Mouse (Mus musculus): ENCODE results near the gene Sphkap. TPM values are rescaled to one million over a fixed set of nuclear protein-coding genes. Genes with fewer than 3 reads are reported as not detected.

The Sphkap gene
- polyA plus RNA-seq, 1 experiment from 2014 or later, result 0.01 TPM

DNA sequence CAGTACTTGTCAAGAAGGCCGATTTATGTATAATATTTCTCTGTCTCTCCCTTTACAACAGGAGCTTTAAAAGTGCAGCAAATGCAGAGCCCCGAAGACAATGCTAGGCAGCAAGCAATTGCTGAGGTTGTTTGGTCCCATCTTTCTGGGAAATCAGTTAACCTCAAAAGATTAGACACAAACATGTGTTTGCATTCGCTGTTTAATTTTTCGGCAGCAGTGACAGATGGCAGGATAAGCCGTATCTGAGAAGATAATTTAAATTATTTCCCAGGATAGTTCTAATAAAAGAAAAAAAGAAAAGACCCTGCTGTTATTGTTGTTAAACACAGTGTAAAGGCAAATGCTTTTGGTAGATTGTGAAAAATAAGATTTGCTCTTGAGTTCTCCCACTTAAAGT is 41.5 kb downstream of the Sphkap start:
- POLR2A ChIA-PET, result no interaction called here
- H3K27me3 ChIP-seq, result peaks cover 32% of the 10 kb centered on the region
- CTCF ChIA-PET, result no interaction called here
- no peak for ATAC-seq
- in situ Hi-C loops (cut with MboI; ENCODE audit: low pct_unique_long_range_greater_than_20kb), result no loop called here
- TF ChIP-seq CTCF (IDR thresholded peaks at IDR 0.05), result no peak
- no peak for DNase-seq (ENCODE audit: low read depth, low spot score)

DNA sequence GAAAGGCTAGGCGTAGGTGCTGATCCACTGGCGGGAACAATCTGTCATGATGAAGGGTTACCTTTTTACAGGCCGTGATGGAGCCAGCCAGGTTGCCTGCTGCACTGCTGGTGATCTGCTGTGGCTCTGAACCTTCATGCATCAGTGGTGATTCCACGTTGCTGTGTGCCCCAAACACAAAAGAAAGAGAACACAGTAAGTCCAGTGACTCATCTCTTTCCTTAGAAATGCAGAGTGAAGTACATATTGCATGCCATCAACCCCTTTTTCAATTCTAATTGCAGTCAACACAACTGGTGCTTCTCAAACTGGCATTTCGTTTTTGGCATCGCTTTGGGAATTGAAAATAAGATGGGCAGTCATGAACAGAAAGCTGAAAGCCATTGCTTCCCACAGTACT is 45.8 kb downstream of the Sphkap start:
- in situ Hi-C loops (cut with MboI; ENCODE audit: low pct_unique_long_range_greater_than_20kb), result no loop called here
- CTCF ChIA-PET, result no interaction called here
- ATAC-seq (no peak), DNase-seq (ENCODE audit: low read depth, low spot score) (no peak)
- TF ChIP-seq CTCF (IDR thresholded peaks at IDR 0.05), result no peak
- peaks cover 22% of the 10 kb centered on the region for H3K27me3 ChIP-seq
- POLR2A ChIA-PET, result no interaction called here

DNA sequence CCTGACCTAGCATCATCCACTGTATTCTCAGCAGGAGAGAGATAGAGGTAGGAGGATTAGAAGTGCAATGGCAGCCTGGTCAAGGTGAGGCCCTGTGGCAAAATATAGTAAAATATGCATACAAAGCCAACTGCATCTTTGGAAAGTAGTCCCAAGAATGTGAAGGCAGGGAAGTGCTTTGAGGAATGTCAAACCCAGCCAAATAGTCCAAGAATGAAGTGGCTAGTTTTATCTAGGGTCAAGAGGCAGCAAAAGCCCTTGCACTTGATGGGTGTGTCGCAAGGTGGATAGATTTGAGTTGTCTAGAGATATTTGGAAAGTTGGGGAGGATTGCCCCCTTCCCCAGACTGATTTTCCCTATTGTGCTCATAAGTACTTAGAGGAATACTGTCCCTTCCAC is 61.5 kb downstream of the Sphkap start:
- CTCF ChIA-PET, result no interaction called here

DNA sequence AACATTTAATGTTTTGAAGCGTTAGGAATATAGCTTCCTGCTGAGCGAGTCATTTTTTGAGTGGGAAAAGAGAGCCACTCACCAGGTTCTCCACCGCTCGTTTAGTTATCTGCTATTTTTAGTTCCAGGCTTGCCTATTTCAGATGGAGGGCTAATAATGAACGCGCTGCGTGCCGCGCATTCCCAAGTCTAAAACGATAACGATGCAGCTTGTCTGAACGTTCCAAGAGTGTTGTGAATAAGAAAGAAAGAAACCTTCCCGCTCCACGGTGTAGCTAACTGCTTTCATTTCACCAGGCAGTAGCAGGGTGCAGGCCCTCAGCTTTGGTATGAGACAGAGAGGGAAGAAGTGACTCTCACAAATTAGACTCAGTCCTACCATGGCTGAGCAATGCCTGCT is 62.4 kb downstream of the Sphkap start:
- CTCF ChIA-PET, result no interaction called here
- DNase-seq (ENCODE audit: low read depth, low spot score) (no peak), ATAC-seq (no peak)
- peaks cover 13% of the 10 kb centered on the region for H3K27me3 ChIP-seq
- POLR2A ChIA-PET, result no interaction called here
- in situ Hi-C loops (cut with MboI; ENCODE audit: low pct_unique_long_range_greater_than_20kb), result no loop called here
- no peak for TF ChIP-seq CTCF (IDR thresholded peaks at IDR 0.05)

More for the DNA sequence above, 61.5 kb downstream of the Sphkap start:
- H3K27me3 ChIP-seq, result peaks cover 21% of the 10 kb centered on the region
- TF ChIP-seq CTCF (IDR thresholded peaks at IDR 0.05), result no peak
- in situ Hi-C loops (cut with MboI; ENCODE audit: low pct_unique_long_range_greater_than_20kb), result no loop called here
- no peak for DNase-seq (ENCODE audit: low read depth, low spot score)
- POLR2A ChIA-PET, result no interaction called here
- no peak for ATAC-seq

DNA sequence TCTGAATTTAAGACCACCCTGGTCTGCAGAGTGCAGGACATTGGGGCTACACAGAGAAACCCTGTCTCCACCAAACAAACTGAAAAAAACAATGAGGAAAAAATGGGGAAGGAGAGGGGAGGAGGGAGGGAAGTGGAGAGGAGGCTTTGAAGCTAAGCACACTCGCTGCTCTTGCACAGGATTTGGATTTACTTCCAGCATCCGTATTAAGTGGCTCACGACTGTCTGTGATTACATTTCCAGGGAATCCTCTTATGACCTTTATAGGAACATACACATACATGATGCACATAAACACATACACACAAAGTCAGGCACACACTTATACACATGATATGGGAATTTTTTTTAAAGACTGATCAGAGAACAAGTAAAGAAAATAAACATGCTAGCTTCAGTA is 62.9 kb downstream of the Sphkap start:
- DNase-seq (ENCODE audit: low read depth, low spot score), result no peak
- ATAC-seq, result no peak
- peaks cover 10% of the 10 kb centered on the region for H3K27me3 ChIP-seq
- TF ChIP-seq CTCF (IDR thresholded peaks at IDR 0.05), result no peak
- in situ Hi-C loops (cut with MboI; ENCODE audit: low pct_unique_long_range_greater_than_20kb), result no loop called here
- ChIA-PET CTCF (no interaction called here), POLR2A (no interaction called here)

DNA sequence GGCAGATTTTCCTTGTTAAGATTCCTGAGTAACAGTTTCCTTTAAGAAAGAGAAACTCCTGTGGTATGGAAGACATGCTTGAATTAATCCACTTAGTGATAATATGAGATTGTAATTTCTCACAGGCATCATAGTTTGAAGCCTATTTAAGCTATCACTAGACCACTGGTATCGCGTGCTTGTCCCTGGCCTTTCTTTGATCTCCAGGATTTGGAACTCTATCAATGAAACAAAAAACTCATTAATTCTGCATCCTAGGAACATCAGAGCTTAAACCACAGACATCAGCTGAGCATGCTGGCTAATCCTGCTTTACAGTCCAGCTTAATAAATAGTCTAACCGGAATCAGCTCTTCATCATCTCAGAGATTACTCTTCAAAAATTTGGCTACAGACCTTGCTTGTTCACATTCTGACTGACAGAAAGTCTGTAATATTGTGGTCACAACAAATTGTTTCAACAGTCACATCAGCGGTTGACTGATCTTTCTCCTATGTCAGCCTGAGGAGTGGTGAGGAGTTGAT is 65.2 kb downstream of the Sphkap start:
- in situ Hi-C loops (cut with MboI; ENCODE audit: low pct_unique_long_range_greater_than_20kb), result no loop called here
- ATAC-seq (no peak), DNase-seq (ENCODE audit: low read depth, low spot score) (no peak)
- ChIA-PET POLR2A (no interaction called here), CTCF (no interaction called here)
- TF ChIP-seq CTCF (IDR thresholded peaks at IDR 0.05), result no peak
- H3K27me3 ChIP-seq, result peaks cover 15% of the 10 kb centered on the region

DNA sequence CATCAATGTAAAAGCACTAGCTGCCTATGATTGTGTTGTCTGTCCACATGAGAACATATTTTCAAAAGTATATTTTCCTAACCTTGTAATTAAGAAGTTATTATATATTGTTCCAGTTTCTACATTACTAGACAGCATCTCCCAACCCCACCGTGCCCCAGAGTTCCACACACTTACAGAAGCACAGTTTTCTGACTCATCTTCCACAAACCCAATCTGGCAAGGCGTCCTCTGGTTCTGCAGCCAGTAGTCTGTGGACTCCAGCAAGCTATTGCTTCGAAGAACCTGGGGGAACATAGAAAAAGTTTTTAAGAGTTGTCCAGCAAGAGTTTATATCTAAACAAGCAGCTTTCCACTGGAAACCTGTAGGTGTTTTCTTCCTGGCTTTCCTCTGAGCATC is 68.6 kb downstream of the Sphkap start:
- CTCF ChIA-PET, result no interaction called here
- POLR2A ChIA-PET, result no interaction called here
- no peak for DNase-seq (ENCODE audit: low read depth, low spot score)
- no peak for ATAC-seq
- in situ Hi-C loops (cut with MboI; ENCODE audit: low pct_unique_long_range_greater_than_20kb), result no loop called here
- H3K27me3 ChIP-seq, result peaks cover 26% of the 10 kb centered on the region
- no peak for TF ChIP-seq CTCF (IDR thresholded peaks at IDR 0.05)

DNA sequence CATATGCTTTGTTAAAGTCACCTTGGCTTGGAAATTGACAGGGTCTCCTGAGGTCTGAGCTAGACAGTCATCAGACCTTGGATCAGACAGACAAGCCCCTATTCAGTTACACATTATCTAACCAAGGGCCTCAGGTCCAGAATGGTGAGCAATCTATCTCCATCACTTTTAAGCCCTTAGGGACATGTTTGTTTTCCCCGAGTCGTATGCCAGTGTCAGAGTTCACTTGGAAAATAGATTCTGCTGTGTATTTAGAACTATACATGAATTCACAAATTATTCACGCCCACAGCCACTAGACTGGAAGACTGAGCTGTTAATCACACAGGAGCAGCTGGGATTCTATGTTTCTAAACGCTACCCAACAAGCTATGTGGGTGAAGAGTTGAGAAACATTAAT is 91.1 kb downstream of the Sphkap start:
- DNase-seq (ENCODE audit: low read depth, low spot score), result no peak
- TF ChIP-seq CTCF (IDR thresholded peaks at IDR 0.05), result no peak
- in situ Hi-C loops (cut with MboI; ENCODE audit: low pct_unique_long_range_greater_than_20kb), result no loop called here
- CTCF ChIA-PET, result interaction anchor here (1.5 kb wide), 1 partner anchor 18 kb away, joined by 4 read pairs; no protein-coding TSS in a partner anchor
- POLR2A ChIA-PET, result no interaction called here
- ATAC-seq, result no peak
- no peaks in the 10 kb centered on the region for H3K27me3 ChIP-seq

DNA sequence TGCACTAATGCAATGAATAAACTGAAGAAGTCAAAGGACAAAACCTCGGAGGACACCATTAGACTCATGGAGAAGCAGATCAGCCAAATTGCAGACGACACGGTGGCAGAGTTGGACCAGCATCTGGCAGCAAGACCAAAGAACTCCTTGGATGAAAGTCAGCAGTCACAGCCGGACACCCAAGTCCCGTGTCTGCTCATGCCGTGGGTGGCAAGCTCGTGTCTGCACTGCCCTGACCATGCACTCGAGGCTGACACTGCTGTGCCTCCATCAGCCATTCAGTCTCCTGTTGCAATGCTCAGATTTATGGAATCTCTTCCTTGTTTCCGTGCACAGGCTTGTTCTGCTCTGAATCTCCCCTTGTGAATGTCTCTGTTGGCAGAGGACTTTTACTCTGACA is 92.9 kb downstream of the Sphkap start:
- TF ChIP-seq CTCF (IDR thresholded peaks at IDR 0.05), result no peak
- H3K27me3 ChIP-seq, result no peaks in the 10 kb centered on the region
- DNase-seq (ENCODE audit: low read depth, low spot score) (no peak), ATAC-seq (no peak)
- ChIA-PET POLR2A (no interaction called here), CTCF (no interaction called here)
- in situ Hi-C loops (cut with MboI; ENCODE audit: low pct_unique_long_range_greater_than_20kb), result no loop called here

DNA sequence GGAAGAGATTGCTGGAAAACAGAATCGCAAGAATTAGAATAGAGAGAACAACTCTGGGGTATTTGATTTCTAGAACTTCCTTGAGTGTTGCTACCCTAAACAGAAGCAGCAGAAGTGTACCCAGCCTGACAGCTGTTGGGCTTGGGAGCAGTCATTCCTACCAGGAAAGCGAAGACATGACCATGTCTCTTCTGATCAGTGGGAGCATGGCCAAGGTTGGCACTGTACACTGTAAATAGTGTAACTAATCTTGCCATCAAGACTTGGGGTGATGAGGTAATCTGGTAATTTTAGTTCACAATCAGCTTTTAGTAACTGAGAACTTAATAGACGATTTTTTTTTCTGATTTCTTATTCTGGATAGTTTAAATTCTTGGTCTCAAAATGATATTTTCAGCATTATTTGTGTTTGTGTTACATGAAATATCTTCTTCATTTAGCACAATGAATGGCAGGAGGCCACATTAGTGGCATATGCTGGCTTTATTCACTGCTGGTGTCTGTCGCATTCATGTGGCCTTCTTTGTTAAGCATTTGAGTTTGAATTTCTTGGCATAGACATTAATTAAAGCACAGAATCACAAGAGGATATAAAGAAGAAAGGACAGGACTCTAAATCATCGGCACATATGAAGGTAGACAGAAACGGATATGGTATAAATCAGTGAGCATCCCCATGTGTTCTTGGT is 96.2 kb downstream of the Sphkap start:
- no peak for TF ChIP-seq CTCF (IDR thresholded peaks at IDR 0.05)
- POLR2A ChIA-PET, result no interaction called here

DNA sequence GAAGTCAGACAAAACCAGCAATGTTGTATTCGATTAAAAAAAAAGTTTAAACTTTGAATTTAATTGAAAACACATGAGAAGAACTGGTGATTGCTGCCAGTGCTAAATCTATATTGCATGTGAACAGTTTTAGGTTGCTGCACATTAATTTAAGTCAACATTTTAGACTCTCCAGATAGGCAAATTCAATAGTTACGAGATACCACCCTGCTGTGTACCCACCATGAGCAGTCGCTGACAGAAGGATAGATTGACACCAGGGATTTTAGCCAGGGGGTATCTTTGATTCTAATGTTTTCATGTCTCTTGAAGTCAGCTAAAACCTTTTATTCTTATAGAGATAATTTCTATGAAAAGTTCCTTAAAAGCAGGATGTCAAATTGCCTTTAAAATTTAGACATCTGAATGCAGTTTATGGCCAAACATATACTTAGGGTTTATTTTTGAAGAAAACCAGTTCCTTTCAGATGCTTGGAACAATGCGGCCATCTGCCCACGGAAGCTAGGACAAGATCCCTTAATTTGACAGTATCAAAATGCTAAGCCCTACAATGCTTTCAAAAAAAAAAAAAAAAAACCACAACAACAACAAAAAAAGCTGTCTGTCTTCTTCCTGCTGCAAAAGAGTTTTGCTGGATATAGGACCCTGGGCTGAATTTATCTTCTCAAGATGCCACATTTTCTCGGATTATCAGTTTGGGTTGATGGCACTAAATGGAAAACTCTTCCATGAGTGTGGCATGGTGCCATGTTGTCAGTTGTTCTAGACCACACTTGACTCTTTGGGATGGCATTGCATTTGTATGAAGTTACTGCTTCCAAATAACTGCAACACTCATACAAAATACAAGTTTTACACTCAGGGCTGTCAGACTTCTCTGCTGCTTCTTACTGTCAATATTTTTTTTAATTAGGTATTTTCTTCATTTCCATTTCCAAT is 110.6 kb downstream of the Sphkap start:
- in situ Hi-C loops (cut with MboI; ENCODE audit: low pct_unique_long_range_greater_than_20kb), result no loop called here
- CTCF ChIA-PET, result interaction anchor here (1.4 kb wide), 1 partner anchor 9 kb away, joined by 3 read pairs; no protein-coding TSS in a partner anchor

More for the DNA sequence above, 96.2 kb downstream of the Sphkap start:
- in situ Hi-C loops (cut with MboI; ENCODE audit: low pct_unique_long_range_greater_than_20kb), result no loop called here
- DNase-seq (ENCODE audit: low read depth, low spot score) (no peak), ATAC-seq (no peak)
- CTCF ChIA-PET, result no interaction called here
- no peaks in the 10 kb centered on the region for H3K27me3 ChIP-seq

More for the DNA sequence above, 110.6 kb downstream of the Sphkap start:
- peaks cover 19% of the 10 kb centered on the region for H3K27me3 ChIP-seq
- no peak for TF ChIP-seq CTCF (IDR thresholded peaks at IDR 0.05)
- POLR2A ChIA-PET, result no interaction called here
- DNase-seq (ENCODE audit: low read depth, low spot score) (no peak), ATAC-seq (no peak)

All from Patski (cell line).